Mouse (Mus musculus): ENCODE data around the gene Phyhipl. TPM values are rescaled to one million over a fixed set of nuclear protein-coding genes. Genes with fewer than 3 reads are reported as not detected.

Phyhipl gene
- total and polyA plus RNA-seq, 2 experiments = not detected

DNA sequence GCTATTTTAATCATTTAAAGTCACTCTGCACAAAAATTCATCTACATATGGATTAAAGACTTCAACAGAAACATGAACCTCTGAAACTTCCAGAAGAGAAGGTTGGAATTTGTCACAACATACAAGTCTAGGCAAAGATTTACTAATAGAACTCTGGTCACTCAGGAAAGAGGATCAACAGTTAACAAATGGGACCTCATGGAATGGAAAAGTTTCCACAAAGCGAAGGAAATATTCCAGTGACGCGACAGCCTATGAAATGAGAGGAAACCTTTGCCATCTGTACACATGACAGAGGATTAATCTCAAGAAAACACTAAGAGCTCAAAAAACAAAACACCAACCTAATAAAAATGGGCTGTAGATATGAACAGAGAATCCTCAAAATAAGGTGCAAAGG is 32.3 kb downstream of the Phyhipl start:
- WGBS = 93% methylated on average over 3 of the region's 3 CpGs
- Histone ChIP-seq H3K9ac (ENCODE audit: low read depth, low read length) (no peak overlapping the region), H3K4me3 (ENCODE audit: insufficient read depth, low read depth, low read length) (no peak overlapping the region), H3K4me1 (ENCODE audit: control insufficient read depth, insufficient read depth, low read length) (no peaks in the 10 kb centered on the region), H3K36me3 (ENCODE audit: control insufficient read depth, insufficient read depth, low read length) (no peaks in the 10 kb centered on the region), H3K79me2 (ENCODE audit: control insufficient read depth, insufficient read depth, low read length) (no peaks in the 10 kb centered on the region), H3K27ac (replicated peaks; ENCODE audit: insufficient read depth, low read depth, low read length) (no peak overlapping the region), H3K27me3 (ENCODE audit: control insufficient read depth, insufficient read depth, low read length) (no peaks in the 10 kb centered on the region)
- TF ChIP-seq CTCF (IDR thresholded peaks at IDR 0.05; ENCODE audit: low read depth, low read length) = no peak
- no peak for TF ChIP-seq POLR2A (IDR thresholded peaks at IDR 0.05; ENCODE audit: extremely low read depth, insufficient read depth, low read length)
- DNase-seq (ENCODE audit: extremely low read depth, low read depth, low spot score) = no peak

DNA sequence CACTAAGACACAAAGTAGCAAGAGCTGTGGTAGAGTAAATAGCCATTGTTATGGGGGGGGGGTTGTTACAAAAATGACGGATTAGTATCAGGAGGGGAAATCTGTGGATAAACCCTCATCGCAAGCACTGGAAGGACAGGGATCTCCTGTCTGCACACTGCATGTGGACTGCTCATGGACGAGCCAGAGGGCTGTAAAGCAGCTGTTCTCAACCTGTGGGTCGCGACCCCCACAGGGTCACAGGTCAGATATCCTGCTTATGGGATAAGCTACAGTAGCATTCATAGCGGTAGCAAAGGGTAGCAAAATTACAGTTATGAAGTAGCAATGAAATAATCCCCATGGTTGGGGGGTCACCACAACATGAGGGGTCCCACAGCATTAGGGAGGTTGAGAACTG is 39.4 kb downstream of the Phyhipl start:
- no peaks in the 10 kb centered on the region for H3K79me2 ChIP-seq (ENCODE audit: control insufficient read depth, insufficient read depth, low read length)
- 82% methylated on average over 6 of the region's 6 CpGs for WGBS
- H3K9ac ChIP-seq (ENCODE audit: low read depth, low read length) = no peak overlapping the region
- no peak for TF ChIP-seq CTCF (IDR thresholded peaks at IDR 0.05; ENCODE audit: low read depth, low read length)
- TF ChIP-seq POLR2A (IDR thresholded peaks at IDR 0.05; ENCODE audit: extremely low read depth, insufficient read depth, low read length) = no peak
- no peaks in the 10 kb centered on the region for H3K36me3 ChIP-seq (ENCODE audit: control insufficient read depth, insufficient read depth, low read length)
- no peaks in the 10 kb centered on the region for H3K27me3 ChIP-seq (ENCODE audit: control insufficient read depth, insufficient read depth, low read length)
- no peaks in the 10 kb centered on the region for H3K4me1 ChIP-seq (ENCODE audit: control insufficient read depth, insufficient read depth, low read length)
- no peak overlapping the region for H3K27ac ChIP-seq (replicated peaks; ENCODE audit: insufficient read depth, low read depth, low read length)
- H3K4me3 ChIP-seq (ENCODE audit: insufficient read depth, low read depth, low read length) = no peak overlapping the region
- no peak for DNase-seq (ENCODE audit: extremely low read depth, low read depth, low spot score)

DNA sequence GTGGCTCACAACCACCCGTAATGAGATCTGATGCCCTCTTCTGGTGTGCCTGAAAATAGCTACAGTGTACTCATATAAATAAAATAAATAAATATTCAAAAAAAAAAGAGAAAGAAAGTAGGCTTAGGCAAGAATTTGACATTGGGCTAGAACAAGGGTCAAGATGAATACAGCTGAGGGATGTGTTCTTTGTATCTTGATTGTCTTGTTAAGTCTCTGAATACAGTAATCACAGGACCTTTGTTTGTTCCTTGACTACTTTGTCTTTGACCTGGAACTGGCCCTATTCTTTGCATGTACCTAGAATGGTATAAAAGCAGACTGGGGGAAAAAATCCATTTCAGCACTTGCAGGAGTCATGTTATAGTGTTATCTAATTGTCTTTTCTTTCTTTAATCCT is 44.1 kb downstream of the Phyhipl start:
- H3K4me3 ChIP-seq (ENCODE audit: insufficient read depth, low read depth, low read length) = no peak overlapping the region
- H3K4me1 ChIP-seq (ENCODE audit: control insufficient read depth, insufficient read depth, low read length) = no peaks in the 10 kb centered on the region
- no peaks in the 10 kb centered on the region for H3K27me3 ChIP-seq (ENCODE audit: control insufficient read depth, insufficient read depth, low read length)
- 100% methylated on average over 1 of the region's 1 CpGs for WGBS
- H3K79me2 ChIP-seq (ENCODE audit: control insufficient read depth, insufficient read depth, low read length) = no peaks in the 10 kb centered on the region
- TF ChIP-seq POLR2A (IDR thresholded peaks at IDR 0.05; ENCODE audit: extremely low read depth, insufficient read depth, low read length) = no peak
- no peak for TF ChIP-seq CTCF (IDR thresholded peaks at IDR 0.05; ENCODE audit: low read depth, low read length)
- H3K36me3 ChIP-seq (ENCODE audit: control insufficient read depth, insufficient read depth, low read length) = no peaks in the 10 kb centered on the region
- no peak for DNase-seq (ENCODE audit: extremely low read depth, low read depth, low spot score)
- H3K9ac ChIP-seq (ENCODE audit: low read depth, low read length) = no peak overlapping the region
- no peak overlapping the region for H3K27ac ChIP-seq (replicated peaks; ENCODE audit: insufficient read depth, low read depth, low read length)

DNA sequence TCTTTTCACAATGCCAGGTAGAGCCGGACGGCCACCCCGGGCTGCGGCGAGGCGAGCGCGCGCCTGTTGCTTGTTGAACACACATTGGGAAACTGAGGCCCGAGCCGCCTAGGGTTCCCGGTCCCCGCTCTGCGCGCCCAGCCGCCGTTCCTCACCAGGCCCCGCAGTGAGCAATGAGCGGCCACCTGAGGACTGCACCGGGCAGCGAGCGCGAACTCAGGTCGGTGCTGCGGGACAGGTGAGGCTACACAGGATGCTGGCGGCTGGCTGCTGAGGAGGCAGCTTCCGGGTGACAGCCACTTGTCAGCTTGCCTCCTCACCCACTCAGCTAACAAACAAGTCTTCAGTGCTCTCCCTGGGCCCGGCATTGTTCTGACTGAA is 55.9 kb downstream of the Phyhipl start:
- no peaks in the 10 kb centered on the region for H3K36me3 ChIP-seq (ENCODE audit: control insufficient read depth, insufficient read depth, low read length)
- DNase-seq (ENCODE audit: extremely low read depth, low read depth, low spot score) = no peak
- WGBS = 1% methylated on average over 28 of the region's 28 CpGs
- H3K79me2 ChIP-seq (ENCODE audit: control insufficient read depth, insufficient read depth, low read length) = no peaks in the 10 kb centered on the region
- no peak overlapping the region for H3K27ac ChIP-seq (replicated peaks; ENCODE audit: insufficient read depth, low read depth, low read length)
- peak overlapping the region; percentile 51; the same call in 1 of the 2 replicates for H3K4me3 ChIP-seq (ENCODE audit: insufficient read depth, low read depth, low read length)
- peaks cover 3% of the 10 kb centered on the region; the same call in 1 of the 2 replicates for H3K4me1 ChIP-seq (ENCODE audit: control insufficient read depth, insufficient read depth, low read length)
- no peak overlapping the region for H3K9ac ChIP-seq (ENCODE audit: low read depth, low read length)
- no peak for TF ChIP-seq CTCF (IDR thresholded peaks at IDR 0.05; ENCODE audit: low read depth, low read length)
- TF ChIP-seq POLR2A (IDR thresholded peaks at IDR 0.05; ENCODE audit: extremely low read depth, insufficient read depth, low read length) = no peak
- H3K27me3 ChIP-seq (ENCODE audit: control insufficient read depth, insufficient read depth, low read length) = peaks cover 21% of the 10 kb centered on the region

DNA sequence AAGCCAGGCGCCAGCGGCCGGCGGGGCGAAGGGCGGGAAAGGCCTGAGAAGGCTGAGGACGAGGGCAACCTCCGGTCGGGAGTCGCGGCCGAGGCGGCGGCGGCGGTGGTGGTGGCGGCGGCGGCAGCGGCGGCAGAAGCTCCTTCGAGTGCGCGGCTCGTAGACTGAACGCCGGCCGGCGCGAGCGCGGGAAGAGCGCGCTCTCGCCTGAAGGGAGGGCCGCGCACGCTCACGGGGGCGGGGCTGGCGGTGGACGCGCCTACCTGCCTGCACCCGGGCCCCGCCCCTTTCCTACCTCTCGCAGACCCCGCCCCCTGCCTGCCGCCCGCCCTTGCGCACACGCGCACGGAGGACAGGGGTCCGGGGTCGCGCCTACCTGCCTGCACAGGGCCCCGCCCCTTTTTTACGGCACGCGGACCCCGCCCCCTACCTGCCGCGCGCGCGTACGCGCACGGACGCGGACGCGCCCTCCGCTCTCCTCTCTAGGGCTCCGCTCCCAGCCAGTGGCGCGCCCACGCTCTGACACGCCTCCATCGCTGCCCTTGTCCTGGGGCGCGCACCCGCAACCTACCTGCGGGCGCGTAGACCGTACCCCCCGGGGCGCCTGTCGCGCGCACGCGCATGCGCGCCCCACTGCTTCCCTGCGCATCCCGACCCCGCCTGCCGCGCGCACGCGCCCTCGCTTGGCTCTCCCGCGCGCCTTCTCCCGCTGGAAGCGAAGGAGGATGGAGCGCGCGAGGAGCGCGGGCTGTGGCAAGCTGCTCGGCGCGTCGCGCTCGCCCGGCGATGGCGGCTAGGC is 56.4 kb downstream of the Phyhipl start:
- no peak overlapping the region for H3K27ac ChIP-seq (replicated peaks; ENCODE audit: insufficient read depth, low read depth, low read length)
- peak; percentile 20 for DNase-seq (ENCODE audit: extremely low read depth, low read depth, low spot score)
- no peaks in the 10 kb centered on the region for H3K79me2 ChIP-seq (ENCODE audit: control insufficient read depth, insufficient read depth, low read length)
- H3K9ac ChIP-seq (ENCODE audit: low read depth, low read length) = peak overlapping the region; percentile 48
- no peaks in the 10 kb centered on the region for H3K36me3 ChIP-seq (ENCODE audit: control insufficient read depth, insufficient read depth, low read length)
- WGBS = under 1% methylated on average over 110 of the region's 124 CpGs
- no peak for TF ChIP-seq CTCF (IDR thresholded peaks at IDR 0.05; ENCODE audit: low read depth, low read length)
- no peak for TF ChIP-seq POLR2A (IDR thresholded peaks at IDR 0.05; ENCODE audit: extremely low read depth, insufficient read depth, low read length)
- H3K27me3 ChIP-seq (ENCODE audit: control insufficient read depth, insufficient read depth, low read length) = peaks cover 21% of the 10 kb centered on the region
- peak overlapping the region; percentile 51; the same call in 1 of the 2 replicates for H3K4me3 ChIP-seq (ENCODE audit: insufficient read depth, low read depth, low read length)
- peaks cover 3% of the 10 kb centered on the region; the same call in 1 of the 2 replicates for H3K4me1 ChIP-seq (ENCODE audit: control insufficient read depth, insufficient read depth, low read length)

Measured in liver, adult 2 months (tissue).